Mouse (Mus musculus): ENCODE results near the gene Ppcdc. TPM values are rescaled to one million over a fixed set of nuclear protein-coding genes. Genes with fewer than 3 reads are reported as not detected.

The Ppcdc gene
- polyA plus RNA-seq (2014; fragmentation: Nextera tagmentation; extraction: Ambion mirVana), result 19.8 and 21.9 TPM in 2 replicates

DNA sequence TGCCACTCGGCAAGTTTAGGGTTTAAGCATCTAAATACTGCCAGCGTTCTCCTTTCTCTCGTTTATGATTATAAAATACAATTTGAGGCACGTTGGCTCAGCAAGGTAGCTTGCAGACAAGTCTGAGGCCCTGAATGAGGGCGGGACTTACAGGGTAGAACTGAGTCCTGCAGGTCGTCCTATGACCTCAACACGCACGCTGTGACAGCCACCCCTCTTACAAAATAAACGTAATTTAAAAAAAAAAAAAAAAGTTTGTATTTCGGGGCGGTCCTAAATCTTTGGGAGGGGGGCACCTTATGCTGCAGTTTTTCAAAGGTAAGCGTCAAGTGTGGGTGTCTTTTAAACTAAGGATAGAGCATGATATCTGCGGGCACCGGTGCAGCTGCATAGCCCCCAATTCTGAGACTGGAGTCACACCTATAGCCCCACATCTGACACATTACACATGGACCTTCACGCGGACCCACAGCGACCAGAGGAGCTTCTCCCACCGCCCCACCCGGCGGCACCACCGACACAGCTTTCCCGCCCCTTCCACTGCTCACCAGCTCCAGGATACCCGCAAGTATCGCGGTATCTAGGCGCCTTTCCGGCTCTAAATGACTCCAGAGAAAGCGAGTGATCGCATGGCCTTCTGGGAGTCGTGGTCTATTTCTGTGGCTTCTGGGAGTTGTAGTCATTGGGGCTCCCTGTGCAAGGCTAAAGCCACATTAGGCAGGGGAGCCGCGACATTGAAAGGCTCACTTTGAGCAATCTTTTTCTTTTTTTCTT lies at the start of gene Ppcdc:
Ppcdc (minus strand) TSS at position 603 of the 774 bp plus-strand sequence.
- H3K27me3 ChIP-seq (ENCODE audit: control insufficient read depth, insufficient read depth, low read length), result no peaks in the 10 kb centered on the region
- ATAC-seq (ENCODE audit: low FRiP score) (peak; percentile 95), DNase-seq (ENCODE audit: low spot score) (peak; percentile 94)
- no peaks in the 10 kb centered on the region for H3K9me3 ChIP-seq (ENCODE audit: control insufficient read depth, low read length)
- H3K36me3 ChIP-seq (replicated peaks; ENCODE audit: control insufficient read depth, insufficient read depth), result peaks cover 39% of the 10 kb centered on the region
- peak within 1 kb of the TSS; percentile 66 for H3K9ac ChIP-seq
- peak within 1 kb of the TSS; percentile 58 for H3K4me2 ChIP-seq (replicated peaks)
- peak within 1 kb of the TSS; percentile 46 for H3K4me3 ChIP-seq (replicated peaks; ENCODE audit: low read length)
- H3K27ac ChIP-seq, result peak within 1 kb of the TSS; percentile 63
- peaks cover 7% of the 10 kb centered on the region; the same call in 1 of the 2 replicates for H3K4me1 ChIP-seq (replicated peaks; ENCODE audit: control insufficient read depth, insufficient read depth, low read length)
- 3% methylated on average over 32 of the region's 32 CpGs for WGBS

- Histone ChIP-seq H3K4me1 (replicated peaks; ENCODE audit: control insufficient read depth, insufficient read depth, low read length) (no peaks in the 10 kb centered on the region), H3K36me3 (replicated peaks; ENCODE audit: control insufficient read depth, insufficient read depth) (no peaks in the 10 kb centered on the region), H3K27me3 (ENCODE audit: control insufficient read depth, insufficient read depth, low read length) (no peaks in the 10 kb centered on the region), H3K27ac (no peak overlapping the region), H3K4me2 (replicated peaks) (no peak overlapping the region), H3K9me3 (ENCODE audit: control insufficient read depth, low read length) (no peaks in the 10 kb centered on the region), H3K4me3 (replicated peaks; ENCODE audit: low read length) (no peak overlapping the region), H3K9ac (no peak overlapping the region)
- 78% methylated on average over 7 of the region's 7 CpGs for WGBS
- no peak for DNase-seq (ENCODE audit: low spot score)
- ATAC-seq (ENCODE audit: low FRiP score), result no peak
These were observed 47.9 kb upstream of the Ppcdc start for GRCm38 (mm10) chr9:57487807-57488206.

DNA sequence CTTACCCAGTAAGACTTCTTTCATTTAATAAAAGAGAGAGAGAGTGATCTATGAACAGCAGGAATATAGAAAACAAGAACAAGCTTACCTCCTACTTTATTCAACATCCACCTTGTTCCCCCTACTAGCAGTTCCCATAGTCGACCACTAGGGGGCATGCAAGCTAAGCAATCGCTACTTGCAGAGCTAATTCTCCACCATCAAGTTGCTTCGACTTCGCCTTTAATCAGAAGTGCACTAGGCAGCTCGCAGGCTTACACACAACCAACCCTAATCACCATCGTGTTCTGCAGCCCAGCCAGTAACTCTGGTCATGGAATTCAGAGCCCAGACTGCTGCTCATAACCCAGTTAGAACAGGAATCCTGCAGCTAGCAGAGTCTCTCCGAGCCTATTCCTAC lies 45.9 kb upstream of the Ppcdc start:
- Histone ChIP-seq H3K27ac (no peak overlapping the region), H3K4me2 (replicated peaks) (no peak overlapping the region), H3K9me3 (ENCODE audit: control insufficient read depth, low read length) (no peaks in the 10 kb centered on the region), H3K4me1 (replicated peaks; ENCODE audit: control insufficient read depth, insufficient read depth, low read length) (no peaks in the 10 kb centered on the region), H3K36me3 (replicated peaks; ENCODE audit: control insufficient read depth, insufficient read depth) (no peaks in the 10 kb centered on the region), H3K9ac (no peak overlapping the region), H3K27me3 (ENCODE audit: control insufficient read depth, insufficient read depth, low read length) (no peaks in the 10 kb centered on the region), H3K4me3 (replicated peaks; ENCODE audit: low read length) (no peak overlapping the region)
- 12% methylated on average over 7 of the region's 7 CpGs for WGBS
- ATAC-seq (ENCODE audit: low FRiP score) (no peak), DNase-seq (ENCODE audit: low spot score) (peak; percentile 95)

DNA sequence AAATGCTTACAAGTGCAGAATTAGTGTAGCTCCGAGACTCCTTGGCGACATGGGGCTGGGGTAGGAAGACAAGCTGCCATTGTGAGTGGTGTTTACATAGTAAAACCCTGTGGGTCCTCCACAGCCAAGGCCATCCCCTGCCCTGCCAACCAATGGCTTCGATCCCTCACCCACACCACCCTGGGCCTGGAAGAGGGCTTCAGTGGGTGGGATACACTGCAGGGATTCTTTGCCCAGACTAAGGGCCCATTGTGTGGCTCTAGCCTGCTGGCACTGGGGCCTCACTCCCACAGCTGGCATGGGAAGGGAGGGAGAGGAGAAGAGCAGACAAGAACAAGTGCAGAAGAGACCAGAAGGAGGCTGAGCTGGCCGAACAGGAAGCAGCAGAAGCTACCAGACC lies 29.0 kb upstream of the Ppcdc start:
- Histone ChIP-seq H3K9me3 (ENCODE audit: control insufficient read depth, low read length) (no peaks in the 10 kb centered on the region), H3K4me3 (replicated peaks; ENCODE audit: low read length) (no peak overlapping the region), H3K9ac (0 out of 2 replicates have a peak overlapping the region, but pooled peaks have one; percentile 91), H3K27me3 (ENCODE audit: control insufficient read depth, insufficient read depth, low read length) (no peaks in the 10 kb centered on the region), H3K27ac (no peak overlapping the region), H3K4me1 (replicated peaks; ENCODE audit: control insufficient read depth, insufficient read depth, low read length) (peaks cover 25% of the 10 kb centered on the region), H3K4me2 (replicated peaks) (no peak overlapping the region), H3K36me3 (replicated peaks; ENCODE audit: control insufficient read depth, insufficient read depth) (no peaks in the 10 kb centered on the region)
- WGBS, result 72% methylated on average over 4 of the region's 4 CpGs
- ATAC-seq (ENCODE audit: low FRiP score), result no peak
- no peak for DNase-seq (ENCODE audit: low spot score)

DNA sequence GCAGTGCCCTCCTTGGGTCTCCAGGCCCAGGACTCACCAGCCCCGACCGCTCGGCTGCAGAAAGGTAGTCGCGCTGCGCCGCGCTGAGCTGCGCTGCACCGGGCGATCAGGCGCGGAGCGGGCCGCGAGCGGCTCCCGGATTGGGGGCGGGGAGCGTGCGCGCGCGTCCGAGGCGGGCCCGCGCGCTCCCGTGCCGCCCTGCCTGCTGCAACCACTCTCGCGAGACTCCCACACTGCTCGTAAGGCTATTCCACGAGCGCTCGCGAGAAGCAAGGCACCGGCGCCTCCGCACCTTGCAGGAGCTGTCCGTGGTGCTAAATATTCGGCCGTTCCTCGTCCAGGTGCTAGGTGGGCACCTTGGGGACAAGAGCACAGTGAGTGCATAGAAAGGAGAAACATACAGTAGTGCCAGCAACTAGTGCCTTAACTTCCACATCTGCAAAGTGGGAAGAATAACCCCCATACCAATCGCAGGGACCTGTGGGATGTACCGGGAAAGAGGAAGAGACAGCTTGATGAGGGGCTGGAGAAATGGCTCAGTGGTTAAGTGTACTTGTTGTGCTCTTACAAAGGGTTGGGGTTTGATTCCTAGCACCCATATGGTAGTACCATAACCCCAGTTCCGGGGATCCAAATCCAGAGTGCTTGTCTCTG lies 28.1 kb upstream of the Ppcdc start, which contains the start of gene Scamp5:
Scamp5 (minus strand) TSS at position 165 of the 654 bp plus-strand sequence.
- no peaks in the 10 kb centered on the region for H3K27me3 ChIP-seq (ENCODE audit: control insufficient read depth, insufficient read depth, low read length)
- DNase-seq (ENCODE audit: low spot score), result peak; percentile 93
- peak within 1 kb of the TSS; percentile 91 for H3K9ac ChIP-seq
- no peaks in the 10 kb centered on the region; the same call in 1 of the 2 replicates for H3K36me3 ChIP-seq (replicated peaks; ENCODE audit: control insufficient read depth, insufficient read depth)
- peak within 1 kb of the TSS; percentile 87 for H3K27ac ChIP-seq
- H3K4me3 ChIP-seq (replicated peaks; ENCODE audit: low read length), result peak within 1 kb of the TSS; percentile 69
- 2% methylated on average over 48 of the region's 48 CpGs for WGBS
- peak within 1 kb of the TSS; percentile 77 for H3K4me2 ChIP-seq (replicated peaks)
- peaks cover 25% of the 10 kb centered on the region for H3K4me1 ChIP-seq (replicated peaks; ENCODE audit: control insufficient read depth, insufficient read depth, low read length)
- H3K9me3 ChIP-seq (ENCODE audit: control insufficient read depth, low read length), result no peaks in the 10 kb centered on the region
- peak; percentile 95 for ATAC-seq (ENCODE audit: low FRiP score)

DNA sequence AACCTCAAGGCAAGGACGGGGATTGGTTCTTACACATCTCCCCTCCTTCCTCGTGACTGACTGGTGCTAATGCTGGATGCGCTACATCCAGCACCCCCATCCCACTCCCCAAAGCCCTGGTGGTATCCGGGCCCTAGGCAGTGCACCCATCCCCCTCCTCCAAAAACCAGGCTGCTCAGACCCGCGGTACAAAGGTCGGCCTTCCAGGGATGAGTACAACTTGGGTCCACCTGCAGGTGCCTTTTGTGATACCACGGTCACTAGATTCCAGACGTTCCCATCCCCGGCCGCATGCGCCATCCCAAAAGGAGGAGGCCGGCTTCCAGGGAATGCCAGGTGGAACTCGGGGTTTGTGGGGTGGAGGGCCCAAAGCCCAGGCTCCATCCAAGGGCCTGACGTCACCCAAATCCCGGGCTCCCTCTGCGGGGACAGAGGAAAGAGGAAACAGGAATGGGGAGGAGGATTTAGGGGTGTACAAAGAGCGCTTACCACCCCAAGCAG lies 27.4 kb upstream of the Ppcdc start:
- H3K4me3 ChIP-seq (replicated peaks; ENCODE audit: low read length), result peak overlapping the region; percentile 69
- H3K9ac ChIP-seq, result peak overlapping the region; percentile 91
- ATAC-seq (ENCODE audit: low FRiP score), result peak; percentile 67
- peak overlapping the region; percentile 87 for H3K27ac ChIP-seq
- no peaks in the 10 kb centered on the region for H3K27me3 ChIP-seq (ENCODE audit: control insufficient read depth, insufficient read depth, low read length)
- H3K36me3 ChIP-seq (replicated peaks; ENCODE audit: control insufficient read depth, insufficient read depth), result peaks cover 6% of the 10 kb centered on the region; the same call in 1 of the 2 replicates
- H3K4me1 ChIP-seq (replicated peaks; ENCODE audit: control insufficient read depth, insufficient read depth, low read length), result peaks cover 25% of the 10 kb centered on the region
- WGBS, result 2% methylated on average over 18 of the region's 18 CpGs
- H3K4me2 ChIP-seq (replicated peaks), result peak overlapping the region; percentile 77
- no peaks in the 10 kb centered on the region for H3K9me3 ChIP-seq (ENCODE audit: control insufficient read depth, low read length)
- peak; percentile 51 for DNase-seq (ENCODE audit: low spot score)

DNA sequence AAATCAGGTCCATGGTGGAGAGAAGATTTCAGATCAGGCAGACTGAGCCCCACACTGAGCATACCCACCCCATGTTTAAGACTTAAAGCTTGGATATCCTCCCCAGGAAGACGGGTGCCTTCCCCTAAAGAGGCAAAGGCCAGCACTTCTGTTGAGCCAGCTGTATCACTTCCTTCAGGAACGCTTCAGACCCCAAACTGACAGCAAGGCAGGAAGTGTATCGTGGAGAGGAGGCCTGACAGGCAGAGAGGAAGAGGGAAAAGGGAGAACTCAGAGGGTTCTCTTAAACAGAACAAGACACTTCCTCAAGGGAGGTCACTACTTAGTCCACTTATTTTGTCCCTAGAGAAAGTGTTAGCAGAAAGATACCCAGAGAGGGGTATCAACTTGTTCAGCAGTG lies 26.2 kb upstream of the Ppcdc start:
- H3K9ac ChIP-seq, result peak overlapping the region; percentile 91; the same call in 1 of the 2 replicates
- H3K27ac ChIP-seq, result no peak overlapping the region
- peak overlapping the region; percentile 77 for H3K4me2 ChIP-seq (replicated peaks)
- H3K36me3 ChIP-seq (replicated peaks; ENCODE audit: control insufficient read depth, insufficient read depth), result peaks cover 15% of the 10 kb centered on the region; the same call in 1 of the 2 replicates
- peaks cover 25% of the 10 kb centered on the region for H3K4me1 ChIP-seq (replicated peaks; ENCODE audit: control insufficient read depth, insufficient read depth, low read length)
- DNase-seq (ENCODE audit: low spot score) (no peak), ATAC-seq (ENCODE audit: low FRiP score) (no peak)
- no peaks in the 10 kb centered on the region for H3K9me3 ChIP-seq (ENCODE audit: control insufficient read depth, low read length)
- no peaks in the 10 kb centered on the region for H3K27me3 ChIP-seq (ENCODE audit: control insufficient read depth, insufficient read depth, low read length)
- WGBS, result 91% methylated on average over 3 of the region's 3 CpGs
- H3K4me3 ChIP-seq (replicated peaks; ENCODE audit: low read length), result peak overlapping the region; percentile 69; the same call in 1 of the 2 replicates

- WGBS, result 92% methylated on average over 6 of the region's 6 CpGs
- no peak for ATAC-seq (ENCODE audit: low FRiP score)
- DNase-seq (ENCODE audit: low spot score), result no peak
- Histone ChIP-seq H3K4me1 (replicated peaks; ENCODE audit: control insufficient read depth, insufficient read depth, low read length) (peaks cover 20% of the 10 kb centered on the region), H3K9ac (no peak overlapping the region), H3K36me3 (replicated peaks; ENCODE audit: control insufficient read depth, insufficient read depth) (peaks cover 15% of the 10 kb centered on the region; the same call in 1 of the 2 replicates), H3K4me2 (replicated peaks) (no peak overlapping the region), H3K4me3 (replicated peaks; ENCODE audit: low read length) (no peak overlapping the region), H3K27me3 (ENCODE audit: control insufficient read depth, insufficient read depth, low read length) (no peaks in the 10 kb centered on the region), H3K9me3 (ENCODE audit: control insufficient read depth, low read length) (no peaks in the 10 kb centered on the region), H3K27ac (no peak overlapping the region)
These were observed 22.9 kb upstream of the Ppcdc start for GRCm38 (mm10) chr9:57462866-57463265.

DNA sequence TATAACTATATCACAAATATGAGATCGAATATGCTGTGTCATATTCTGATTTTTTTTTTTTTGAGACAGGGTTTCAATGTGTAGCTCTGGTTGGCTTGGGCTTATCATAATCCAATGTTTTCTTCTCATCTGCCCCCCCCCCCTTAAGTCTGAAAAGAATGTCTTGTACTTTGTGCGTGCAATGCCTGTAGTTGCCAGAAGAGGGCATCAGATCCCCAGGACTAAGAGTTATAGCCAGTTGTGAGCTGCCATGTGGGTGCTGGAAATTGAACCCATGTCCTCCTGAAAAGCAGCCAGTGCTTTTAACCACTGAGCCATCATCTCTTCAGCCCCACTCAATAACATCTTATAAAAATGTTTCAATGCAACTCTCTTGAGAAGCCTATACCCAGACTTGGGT lies 19.8 kb upstream of the Ppcdc start:
- H3K4me2 ChIP-seq (replicated peaks), result no peak overlapping the region
- ATAC-seq (ENCODE audit: low FRiP score) (no peak), DNase-seq (ENCODE audit: low spot score) (no peak)
- no peaks in the 10 kb centered on the region for H3K9me3 ChIP-seq (ENCODE audit: control insufficient read depth, low read length)
- H3K27me3 ChIP-seq (ENCODE audit: control insufficient read depth, insufficient read depth, low read length), result no peaks in the 10 kb centered on the region
- 100% methylated on average over 2 of the region's 2 CpGs for WGBS
- H3K4me3 ChIP-seq (replicated peaks; ENCODE audit: low read length), result no peak overlapping the region
- H3K4me1 ChIP-seq (replicated peaks; ENCODE audit: control insufficient read depth, insufficient read depth, low read length), result no peaks in the 10 kb centered on the region
- peaks cover 15% of the 10 kb centered on the region; the same call in 1 of the 2 replicates for H3K36me3 ChIP-seq (replicated peaks; ENCODE audit: control insufficient read depth, insufficient read depth)
- H3K9ac ChIP-seq, result no peak overlapping the region
- no peak overlapping the region for H3K27ac ChIP-seq

All from hindbrain, embryonic 14.5 days (tissue).